Mouse (Mus musculus) E14TG2a.4 (cell line): ENCODE measurements around the gene P3h4.

Source experiments
- CTCF ChIP-seq: conservative IDR thresholded peaks from 2 replicates; pipeline ENCODE4 v1.5.1; 2014; ENCODE audit warnings: low read length
- POU5F1 ChIP-seq: IDR thresholded peaks from 2 replicates; pipeline ENCODE4 v1.6.1; 2014; ENCODE audit warnings: low read length, borderline replicate concordance

DNA sequence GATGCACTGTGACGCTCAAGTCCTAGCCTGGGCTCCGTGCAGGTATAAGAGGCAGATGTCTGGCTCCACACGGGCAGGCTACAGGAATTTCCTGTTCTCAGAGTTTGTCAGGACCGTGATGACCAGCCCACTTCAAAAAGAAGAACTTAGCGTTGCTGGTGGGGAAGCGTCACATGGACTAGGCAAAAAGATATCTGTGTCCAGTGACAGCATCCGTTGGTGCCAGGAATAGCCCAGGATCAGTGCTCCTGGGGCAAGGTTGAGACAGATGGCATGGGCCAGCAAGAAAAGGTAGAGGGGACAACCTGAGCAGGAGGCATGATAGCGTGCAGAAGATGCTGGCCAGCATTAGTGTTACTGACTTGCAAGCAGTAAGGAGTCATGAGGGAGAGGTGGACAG, 44.8 kb downstream of the P3h4 start:
- TF ChIP-seq CTCF (no peak), POU5F1 (no peak)
